Mouse (Mus musculus) kidney, adult 9 months (tissue): ENCODE data around the gene Plvap.
A peak's percentile ranks its signal among the peaks of the same experiment; 100 is the strongest.

Source experiments
- DNase-seq: peaks from one replicate; pipeline ENCODE4 v3.0.0; 2022

Plvap gene

DNA sequence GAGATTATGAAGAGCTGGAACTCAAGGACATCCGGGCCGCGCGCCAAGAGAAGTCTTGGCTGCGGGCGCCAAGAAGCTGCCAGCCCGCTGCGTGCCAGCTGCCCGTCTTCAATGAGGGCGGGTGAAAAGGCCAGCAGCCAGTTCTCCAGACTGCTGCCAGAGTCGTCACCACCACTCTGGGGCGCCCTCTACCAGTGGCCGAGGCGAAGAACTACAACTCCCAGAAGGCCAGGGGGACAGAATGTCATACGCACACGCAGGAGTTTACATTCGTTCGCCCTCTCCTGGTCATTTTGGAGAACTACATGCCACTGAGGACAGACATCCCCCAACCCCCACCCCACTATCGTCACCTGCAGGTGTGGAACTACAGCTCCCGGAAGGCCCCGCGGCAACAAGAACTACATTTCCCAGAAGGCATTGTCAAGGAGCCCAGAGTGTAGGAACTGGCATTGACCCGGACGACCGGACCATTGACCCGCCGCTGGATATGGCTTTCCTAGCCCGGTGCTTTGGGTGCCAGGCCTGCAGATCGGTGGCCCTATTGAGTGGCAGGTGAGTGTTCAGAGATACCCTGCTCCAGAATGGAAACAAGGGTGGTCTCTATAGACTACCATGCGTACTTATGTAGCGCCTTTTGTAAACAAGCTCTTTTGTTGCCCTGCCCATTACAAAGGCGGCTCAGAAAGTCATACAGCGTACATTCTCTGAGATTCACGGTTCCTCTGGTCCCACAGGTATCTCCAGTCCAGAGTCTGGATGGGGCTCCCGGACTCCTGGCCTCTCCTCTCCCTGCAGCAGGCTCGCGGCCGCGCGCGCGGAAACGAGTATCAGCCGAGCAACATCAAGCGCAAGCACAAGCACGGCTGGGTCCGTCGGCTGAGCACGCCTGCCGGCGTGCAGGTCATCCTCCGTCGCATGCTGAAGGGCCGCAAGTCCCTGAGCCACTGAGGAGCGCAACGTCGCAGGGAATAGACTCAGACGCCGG lies 46.7 kb downstream of the Plvap start, which contains the start of gene Mrpl34:
Gene Mrpl34, plus strand, starts transcription at position 447 of the 988 bp plus-strand sequence.
- peak; percentile 100 for DNase-seq

DNA sequence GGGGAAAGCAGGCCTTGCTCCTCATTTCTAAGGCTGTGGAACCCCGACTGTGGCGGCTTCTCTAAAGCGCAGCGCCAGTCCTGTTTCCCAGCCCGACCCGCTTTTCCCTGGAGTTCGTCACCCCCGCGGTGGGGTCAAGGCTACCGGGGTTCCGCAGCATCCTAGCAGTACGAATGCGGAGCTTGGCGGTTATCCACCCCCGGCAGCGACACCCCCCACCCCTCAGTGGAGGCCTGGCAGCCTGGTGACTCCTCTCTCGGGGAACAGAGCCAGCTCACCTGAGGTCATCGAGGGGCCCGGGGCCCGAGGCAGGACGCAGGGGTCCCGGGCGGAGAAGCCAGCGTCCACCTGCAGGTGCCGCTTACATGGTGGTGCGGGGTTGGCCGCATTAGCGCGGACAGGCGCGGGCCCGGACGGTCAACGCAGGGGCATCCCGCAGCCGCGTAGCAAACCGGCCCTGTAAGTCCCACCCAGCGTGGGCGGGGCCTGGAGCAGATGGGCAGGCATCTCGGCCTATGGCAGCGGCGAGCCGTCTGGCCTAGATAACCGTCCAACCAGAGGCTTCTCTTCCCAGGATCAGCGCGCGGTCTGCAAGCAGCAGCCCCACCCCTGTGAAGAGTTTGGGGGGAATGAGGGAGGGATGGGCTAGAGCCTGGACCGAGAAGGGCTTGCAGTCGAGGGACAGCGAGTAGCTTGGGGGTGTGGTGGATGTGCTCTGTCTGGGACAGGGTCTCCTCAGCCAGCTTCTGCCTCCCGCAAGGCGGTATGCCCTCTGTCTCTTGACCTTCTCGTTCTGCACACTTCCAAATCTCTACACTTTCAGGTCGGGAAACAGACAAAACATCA lies 48.1 kb downstream of the Plvap start, which contains the start of gene Abhd8:
Gene Abhd8, minus strand, starts transcription at position 468 of the 846 bp plus-strand sequence.
- peak; percentile 98 for DNase-seq

DNA sequence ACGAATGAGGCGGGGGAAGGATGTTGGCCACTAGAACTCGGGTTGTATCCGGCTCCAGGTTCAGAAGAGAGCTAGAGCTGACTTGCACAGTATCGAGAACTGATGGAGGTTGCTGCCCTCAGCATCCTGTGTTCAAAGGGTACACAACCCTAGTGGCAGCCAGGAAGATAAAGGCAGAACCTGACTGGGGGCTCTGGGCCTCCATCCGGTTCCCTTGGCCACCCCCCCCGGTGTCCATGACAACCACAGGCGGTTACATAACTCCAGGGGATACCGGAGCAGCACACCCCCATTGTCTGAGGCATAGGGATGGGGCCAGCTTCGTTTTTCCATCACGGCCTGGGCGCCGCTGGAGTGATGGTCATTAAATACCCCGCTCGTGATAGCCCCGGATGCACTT lies 48.8 kb downstream of the Plvap start:
- DNase-seq, result peak; percentile 48

DNA sequence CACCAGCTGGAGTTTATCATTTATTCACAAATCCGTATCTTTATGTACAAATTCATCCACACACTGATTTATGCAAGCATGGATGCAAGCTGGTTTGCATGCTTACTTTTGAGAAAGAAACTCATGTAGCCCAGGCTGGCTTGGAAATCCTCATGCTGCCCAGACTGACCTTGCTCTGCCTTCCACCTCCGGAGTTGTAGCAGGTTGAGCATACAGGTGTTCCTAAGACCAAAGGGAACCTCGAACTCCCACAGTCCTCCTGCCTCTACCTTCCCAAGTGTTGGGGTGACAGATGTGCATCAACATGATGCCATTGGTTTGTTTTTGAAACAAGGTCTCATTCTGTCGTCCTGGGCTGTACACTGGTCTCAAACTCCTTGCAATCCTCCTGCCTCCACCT lies 49.4 kb downstream of the Plvap start:
- DNase-seq, result no peak

DNA sequence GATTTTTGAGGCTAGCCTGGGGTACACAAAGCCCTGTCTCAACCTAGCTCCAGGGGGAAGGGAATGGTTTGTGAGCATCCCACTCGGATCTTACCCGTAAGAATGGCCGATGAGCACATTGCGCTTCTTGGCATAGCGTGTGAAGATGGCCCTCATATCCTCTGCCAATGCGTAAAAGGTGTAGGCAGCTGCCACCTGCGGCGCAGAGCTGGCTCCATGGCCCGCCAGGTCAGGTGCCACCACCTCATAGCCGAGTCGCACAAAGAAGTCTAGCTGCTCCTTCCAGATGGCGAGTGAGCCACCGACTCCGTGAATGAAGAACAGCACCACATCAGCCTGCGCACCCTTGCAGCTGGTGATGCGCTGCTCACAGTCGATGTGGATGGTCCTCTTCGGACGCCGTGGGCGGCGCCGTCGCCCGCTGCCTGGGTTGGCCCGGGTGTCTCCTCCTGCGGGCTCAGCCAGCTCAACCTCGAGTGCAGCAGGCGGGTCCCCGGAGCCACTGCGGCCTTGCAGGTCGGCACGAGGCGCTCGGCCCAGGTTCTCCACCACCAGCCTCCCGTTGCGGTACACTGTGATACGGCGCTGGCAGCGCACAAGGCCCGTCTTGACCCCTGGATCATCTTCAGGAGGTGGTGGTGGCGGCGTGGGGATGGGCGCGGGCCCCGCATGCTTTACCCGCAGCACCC lies 50.3 kb downstream of the Plvap start:
- peak; percentile 14 for DNase-seq

DNA sequence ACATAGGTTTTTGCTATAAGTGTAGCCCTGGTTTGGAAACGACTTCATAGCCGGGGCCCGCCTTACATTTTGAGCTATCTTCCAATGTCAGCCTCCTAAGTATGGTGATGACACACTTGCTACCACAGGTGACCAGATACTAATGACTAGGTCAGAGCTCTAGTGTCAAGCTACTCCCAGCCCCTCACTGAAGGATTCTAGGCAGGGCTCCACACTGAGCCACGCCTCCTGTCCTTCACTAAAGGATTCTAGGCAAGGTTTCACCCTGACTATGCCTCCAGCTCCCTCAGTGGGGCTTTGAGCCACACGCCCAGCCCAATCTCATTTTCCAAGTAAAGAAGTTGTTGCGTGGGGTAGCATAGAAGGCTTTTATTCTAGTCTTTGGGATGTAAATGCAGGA lies 50.8 kb downstream of the Plvap start:
- no peak for DNase-seq

DNA sequence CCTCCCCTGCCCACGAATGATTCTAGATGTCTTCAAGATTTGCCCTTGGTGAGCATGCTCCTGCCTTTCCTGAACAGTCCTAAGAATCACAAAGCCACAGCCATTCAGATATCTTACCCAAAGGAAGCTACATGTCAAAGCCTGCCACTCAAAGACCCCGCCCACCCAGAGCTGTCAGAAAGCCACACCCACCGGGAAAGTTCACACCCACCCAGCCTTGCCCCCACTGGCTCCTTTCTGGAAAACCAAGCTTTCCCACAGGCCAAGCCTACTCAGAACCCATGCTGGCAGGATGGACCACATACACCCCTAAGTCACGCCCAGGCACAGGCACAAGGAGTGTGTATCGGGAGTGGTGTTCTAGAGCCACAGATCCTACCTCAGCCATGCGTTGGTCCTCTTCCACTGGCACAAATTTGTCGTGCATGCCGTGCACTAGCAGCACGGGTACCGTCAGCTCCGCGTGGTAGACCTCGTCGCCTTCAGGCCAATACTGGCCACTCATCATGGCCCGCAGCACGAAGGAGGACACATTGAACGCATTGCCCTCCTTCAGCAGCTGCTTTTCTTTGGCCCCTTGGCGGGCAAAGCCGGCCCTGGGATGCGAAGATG lies 53.8 kb downstream of the Plvap start:
- no peak for DNase-seq

DNA sequence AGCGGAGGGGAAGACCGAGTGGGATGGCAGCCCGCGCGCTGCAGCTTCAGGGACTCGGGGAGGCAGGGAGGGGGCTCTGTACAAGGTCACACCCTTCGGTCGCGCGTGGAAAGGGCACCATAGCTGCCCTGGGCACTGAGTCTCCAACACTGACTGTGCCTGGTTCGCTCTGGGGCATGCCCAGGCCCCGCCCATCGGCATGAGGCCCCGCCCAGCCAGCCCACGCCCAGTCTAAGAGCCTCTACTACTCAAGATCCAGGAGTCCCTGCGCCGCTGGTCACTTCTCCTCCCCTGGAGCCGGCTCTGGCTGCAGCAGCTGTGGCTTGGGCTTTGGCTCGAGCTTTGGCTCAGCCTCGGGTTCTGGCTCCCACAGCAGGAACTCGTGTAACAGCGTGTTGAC lies 54.6 kb downstream of the Plvap start:
- no peak for DNase-seq

DNA sequence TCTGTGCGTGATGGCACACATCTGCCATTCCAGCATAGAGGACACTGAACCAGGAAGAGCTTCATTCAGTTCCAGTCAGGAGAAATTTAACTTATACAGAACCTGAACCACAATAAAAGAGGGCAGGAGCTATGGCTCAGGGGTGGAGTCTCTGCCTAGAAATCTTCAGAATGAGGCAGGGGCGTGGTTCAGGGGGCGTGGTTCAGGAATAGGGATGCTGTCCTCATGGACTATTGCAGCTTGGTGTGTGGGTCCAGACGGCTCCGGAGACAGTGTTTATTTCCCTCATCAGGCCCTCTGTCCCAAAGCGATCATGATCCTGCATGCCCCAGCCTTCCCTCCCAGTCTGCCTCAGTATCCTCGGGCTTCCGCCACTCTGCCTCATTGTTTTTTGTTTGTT lies 56.9 kb downstream of the Plvap start:
- no peak for DNase-seq

DNA sequence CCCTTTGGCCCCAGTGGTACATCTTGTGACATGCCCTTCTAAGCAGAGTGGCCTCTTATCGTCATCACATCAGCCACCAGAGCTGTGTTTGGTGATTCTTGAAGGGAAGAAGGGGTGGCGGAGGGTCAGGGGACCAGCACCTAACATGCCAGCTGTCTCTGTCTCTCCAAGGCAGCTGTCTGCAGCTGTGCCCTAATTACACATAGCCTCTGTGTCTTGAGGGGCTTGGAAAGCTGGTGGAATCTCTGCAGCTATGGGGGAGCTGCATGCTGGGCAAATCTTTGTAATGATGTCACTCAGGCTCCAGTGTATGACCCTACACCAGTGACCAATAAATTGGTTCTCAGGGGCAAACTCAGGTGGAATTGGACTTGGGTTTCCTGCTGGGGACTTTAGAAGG lies 58.9 kb downstream of the Plvap start:
- no peak for DNase-seq

DNA sequence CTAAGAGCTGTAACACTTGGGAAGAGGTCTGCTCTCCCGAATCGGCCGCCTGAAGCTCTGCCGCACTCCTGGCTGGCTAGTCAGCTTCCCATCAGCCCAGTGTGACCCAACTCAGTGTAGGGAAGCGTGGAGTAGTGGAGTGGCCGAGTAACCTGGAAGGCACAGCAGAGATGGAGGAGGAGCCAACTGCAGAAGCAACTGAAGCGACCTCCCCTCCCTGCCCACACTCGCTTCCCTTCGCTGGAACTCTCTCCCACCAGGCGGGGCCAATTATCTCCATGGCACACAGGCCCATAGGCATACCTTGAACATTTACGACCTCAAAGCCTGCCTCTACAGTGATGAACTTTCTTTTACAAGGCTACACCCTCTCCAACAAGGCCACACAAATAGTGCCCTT lies 59.8 kb downstream of the Plvap start:
- DNase-seq, result no peak

DNA sequence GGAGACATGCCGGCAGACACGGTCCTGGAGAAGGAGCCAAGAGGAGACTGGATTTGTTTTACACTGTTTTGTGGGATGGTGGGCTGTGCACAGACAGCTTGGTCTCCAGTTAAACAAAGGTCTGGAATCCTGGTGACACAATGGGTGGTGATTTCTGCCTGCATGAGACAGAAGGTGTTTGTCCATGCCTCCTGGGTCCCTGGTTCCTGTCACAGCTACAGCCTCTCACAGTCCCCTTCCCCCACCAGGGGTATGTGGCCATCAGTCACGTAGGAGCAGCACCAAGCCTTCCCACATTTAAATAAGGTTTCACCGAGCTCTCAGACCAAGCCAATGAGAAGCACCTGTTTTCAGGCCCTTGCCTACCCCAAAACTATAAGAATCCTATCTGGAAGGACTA lies 60.2 kb downstream of the Plvap start:
- no peak for DNase-seq
